Mouse (Mus musculus): ENCODE data around the gene Mlip. TPM values are rescaled to one million over a fixed set of nuclear protein-coding genes. Genes with fewer than 3 reads are reported as not detected.

The Mlip gene
- polyA plus RNA-seq, 1 experiment from 2014 or later: 0.60 TPM

DNA sequence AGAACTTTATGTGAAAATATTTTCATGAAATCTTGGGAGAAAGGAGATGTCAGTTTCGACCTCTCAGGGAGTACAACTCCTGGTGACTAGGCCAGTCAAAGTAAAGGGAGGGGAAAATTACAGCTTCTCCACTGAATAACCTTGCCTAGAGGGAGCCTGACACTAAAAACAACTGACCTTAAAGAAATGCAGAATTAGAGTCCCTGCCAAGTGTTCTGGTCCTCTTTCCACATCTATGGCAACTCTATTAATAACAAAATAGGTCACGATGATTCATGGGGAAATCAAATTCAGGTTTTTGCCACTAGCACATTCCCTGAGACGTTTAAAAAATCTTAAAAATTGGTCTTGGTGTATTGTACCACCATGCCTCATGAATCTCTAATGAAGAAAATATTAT is 34.4 kb downstream of the Mlip start:
- no peaks in the 10 kb centered on the region for H3K9me3 ChIP-seq (ENCODE audit: control insufficient read depth, low read length)
- H3K4me1 ChIP-seq (ENCODE audit: control insufficient read depth, insufficient read depth, low read length): no peaks in the 10 kb centered on the region
- no peaks in the 10 kb centered on the region for H3K27me3 ChIP-seq (replicated peaks; ENCODE audit: control insufficient read depth, insufficient read depth, low read length)
- H3K27ac ChIP-seq (ENCODE audit: low read length): no peak overlapping the region
- no peak overlapping the region for H3K4me2 ChIP-seq (ENCODE audit: low read depth, low read length)
- no peak overlapping the region for H3K9ac ChIP-seq (ENCODE audit: low read depth, low read length)
- no peak overlapping the region for H3K4me3 ChIP-seq (ENCODE audit: low read length)
- ATAC-seq: no peak
- no peaks in the 10 kb centered on the region for H3K36me3 ChIP-seq (ENCODE audit: control insufficient read depth, insufficient read depth, low read length)
- WGBS: 87% methylated on average over 3 of the region's 3 CpGs

DNA sequence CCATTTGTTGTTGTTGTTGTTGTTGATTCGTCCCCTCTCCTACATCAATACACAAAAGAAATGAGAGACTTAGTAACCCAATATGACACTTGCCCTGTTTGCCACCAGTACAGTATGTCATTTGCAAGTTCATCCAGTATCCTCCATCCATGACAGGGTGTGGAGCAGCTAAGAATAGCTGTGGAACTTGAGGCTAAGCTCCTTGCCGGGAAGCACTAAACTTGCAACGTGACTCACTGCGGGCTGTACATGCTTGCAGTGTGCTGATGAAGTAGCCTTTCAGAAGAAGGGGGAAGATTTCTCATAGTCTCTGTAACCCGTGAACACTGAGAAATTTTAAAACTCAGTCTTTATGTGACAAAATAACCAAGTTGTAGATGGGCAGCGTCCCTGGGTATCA is 42.2 kb downstream of the Mlip start:
- no peaks in the 10 kb centered on the region for H3K36me3 ChIP-seq (ENCODE audit: control insufficient read depth, insufficient read depth, low read length)
- no peak overlapping the region for H3K27ac ChIP-seq (ENCODE audit: low read length)
- H3K4me1 ChIP-seq (ENCODE audit: control insufficient read depth, insufficient read depth, low read length): no peaks in the 10 kb centered on the region
- no peak overlapping the region for H3K4me2 ChIP-seq (ENCODE audit: low read depth, low read length)
- no peaks in the 10 kb centered on the region for H3K27me3 ChIP-seq (replicated peaks; ENCODE audit: control insufficient read depth, insufficient read depth, low read length)
- 80% methylated on average over 6 of the region's 6 CpGs for WGBS
- ATAC-seq: no peak
- H3K4me3 ChIP-seq (ENCODE audit: low read length): no peak overlapping the region
- no peak overlapping the region for H3K9ac ChIP-seq (ENCODE audit: low read depth, low read length)
- H3K9me3 ChIP-seq (ENCODE audit: control insufficient read depth, low read length): no peaks in the 10 kb centered on the region

DNA sequence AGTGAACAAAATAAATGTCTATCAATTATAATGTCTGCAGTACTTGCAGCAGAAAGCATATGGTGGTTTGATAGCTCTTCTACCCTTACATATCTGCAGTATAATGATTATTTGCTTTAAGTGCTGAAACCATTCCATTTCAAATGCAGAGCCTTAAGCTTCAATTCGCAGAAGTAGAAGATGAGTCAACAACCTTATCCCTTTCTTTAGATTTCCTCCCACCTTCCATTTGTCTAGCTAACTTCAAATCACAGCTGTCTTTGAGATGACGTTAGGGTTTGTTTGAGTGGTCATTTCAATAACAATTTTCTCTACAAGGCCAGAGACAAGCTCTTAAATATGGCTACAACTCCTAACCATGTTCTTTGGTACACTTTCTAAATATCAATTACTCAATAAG is 47.4 kb downstream of the Mlip start:
- Histone ChIP-seq H3K4me1 (ENCODE audit: control insufficient read depth, insufficient read depth, low read length) (no peaks in the 10 kb centered on the region), H3K27ac (ENCODE audit: low read length) (no peak overlapping the region), H3K27me3 (replicated peaks; ENCODE audit: control insufficient read depth, insufficient read depth, low read length) (no peaks in the 10 kb centered on the region), H3K9ac (ENCODE audit: low read depth, low read length) (no peak overlapping the region), H3K36me3 (ENCODE audit: control insufficient read depth, insufficient read depth, low read length) (no peaks in the 10 kb centered on the region), H3K9me3 (ENCODE audit: control insufficient read depth, low read length) (no peaks in the 10 kb centered on the region), H3K4me3 (ENCODE audit: low read length) (no peak overlapping the region), H3K4me2 (ENCODE audit: low read depth, low read length) (no peak overlapping the region)
- no peak for ATAC-seq
- 73% methylated on average over 2 of the region's 2 CpGs for WGBS

DNA sequence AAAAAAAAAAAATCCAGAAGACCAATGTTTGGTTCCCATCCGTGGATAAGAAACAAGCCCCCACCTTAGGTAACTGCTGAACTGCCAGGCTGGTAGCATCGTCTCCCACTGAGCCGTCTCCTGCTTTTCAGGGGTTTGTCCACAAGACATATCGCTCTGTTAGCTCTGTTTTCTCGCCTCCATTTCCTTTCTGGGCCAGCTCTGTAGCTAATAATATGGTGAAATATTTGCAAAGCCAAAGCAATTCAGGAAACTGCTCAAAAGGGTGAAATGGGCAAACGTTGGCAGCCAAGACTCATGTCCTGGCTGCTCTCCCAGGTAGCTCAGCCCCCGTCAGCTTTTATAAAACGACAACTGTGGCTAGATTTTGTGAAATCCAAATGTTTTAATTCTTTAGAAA is 50.4 kb downstream of the Mlip start:
- no peaks in the 10 kb centered on the region for H3K27me3 ChIP-seq (replicated peaks; ENCODE audit: control insufficient read depth, insufficient read depth, low read length)
- no peaks in the 10 kb centered on the region for H3K36me3 ChIP-seq (ENCODE audit: control insufficient read depth, insufficient read depth, low read length)
- no peak overlapping the region for H3K4me3 ChIP-seq (ENCODE audit: low read length)
- no peaks in the 10 kb centered on the region for H3K9me3 ChIP-seq (ENCODE audit: control insufficient read depth, low read length)
- H3K27ac ChIP-seq (ENCODE audit: low read length): no peak overlapping the region
- 77% methylated on average over 8 of the region's 8 CpGs for WGBS
- no peak overlapping the region for H3K9ac ChIP-seq (ENCODE audit: low read depth, low read length)
- no peak overlapping the region for H3K4me2 ChIP-seq (ENCODE audit: low read depth, low read length)
- no peak for ATAC-seq
- H3K4me1 ChIP-seq (ENCODE audit: control insufficient read depth, insufficient read depth, low read length): no peaks in the 10 kb centered on the region

DNA sequence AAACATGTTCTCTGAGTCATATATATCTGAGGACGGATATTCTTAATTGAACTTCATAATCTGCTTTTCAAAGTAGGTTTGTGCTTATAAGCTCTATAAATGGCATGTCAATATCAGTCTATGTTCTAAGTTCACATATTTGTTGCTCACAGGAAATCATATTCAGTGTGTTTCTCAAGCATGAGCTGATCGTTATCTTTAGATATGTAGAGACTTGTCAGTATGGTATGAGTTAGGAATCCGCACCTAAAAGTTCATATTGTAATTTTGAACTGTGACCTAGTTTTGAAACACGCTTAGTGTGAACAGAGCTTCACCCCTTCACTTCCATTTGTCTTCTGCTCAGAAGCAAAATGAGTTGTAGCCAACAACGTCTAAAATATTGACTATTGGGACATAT is 64.8 kb downstream of the Mlip start:
- H3K36me3 ChIP-seq (ENCODE audit: control insufficient read depth, insufficient read depth, low read length): no peaks in the 10 kb centered on the region
- no peaks in the 10 kb centered on the region for H3K27me3 ChIP-seq (replicated peaks; ENCODE audit: control insufficient read depth, insufficient read depth, low read length)
- no peak overlapping the region for H3K9ac ChIP-seq (ENCODE audit: low read depth, low read length)
- no peak overlapping the region for H3K27ac ChIP-seq (ENCODE audit: low read length)
- no peak overlapping the region for H3K4me3 ChIP-seq (ENCODE audit: low read length)
- WGBS: 90% methylated on average over 5 of the region's 5 CpGs
- ATAC-seq: no peak
- no peak overlapping the region for H3K4me2 ChIP-seq (ENCODE audit: low read depth, low read length)
- no peaks in the 10 kb centered on the region for H3K9me3 ChIP-seq (ENCODE audit: control insufficient read depth, low read length)
- H3K4me1 ChIP-seq (ENCODE audit: control insufficient read depth, insufficient read depth, low read length): no peaks in the 10 kb centered on the region

DNA sequence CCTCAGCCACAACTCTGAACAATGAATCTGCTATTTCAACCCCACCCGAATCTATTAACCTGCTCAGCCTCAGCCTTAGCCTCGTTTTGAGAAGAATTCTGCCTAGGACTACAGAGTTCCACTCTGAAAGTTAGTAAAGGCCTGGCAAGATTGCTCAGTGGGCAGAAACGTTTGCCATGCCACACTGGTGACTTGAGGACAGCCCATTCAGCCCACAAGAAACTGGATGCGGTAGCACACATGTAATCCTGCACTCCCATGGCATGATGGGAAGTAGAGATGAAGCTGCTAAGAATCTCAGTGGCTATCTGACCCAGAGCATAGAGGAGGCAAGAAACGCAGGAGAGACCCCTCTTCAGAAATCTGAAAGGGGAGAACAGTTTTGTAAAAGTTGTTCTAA is 73.4 kb downstream of the Mlip start:
- H3K4me3 ChIP-seq (ENCODE audit: low read length): no peak overlapping the region
- H3K4me1 ChIP-seq (ENCODE audit: control insufficient read depth, insufficient read depth, low read length): peaks cover 6% of the 10 kb centered on the region
- 73% methylated on average over 5 of the region's 5 CpGs for WGBS
- ATAC-seq: no peak
- H3K36me3 ChIP-seq (ENCODE audit: control insufficient read depth, insufficient read depth, low read length): no peaks in the 10 kb centered on the region
- no peak overlapping the region for H3K9ac ChIP-seq (ENCODE audit: low read depth, low read length)
- no peaks in the 10 kb centered on the region for H3K9me3 ChIP-seq (ENCODE audit: control insufficient read depth, low read length)
- H3K4me2 ChIP-seq (ENCODE audit: low read depth, low read length): no peak overlapping the region
- H3K27me3 ChIP-seq (replicated peaks; ENCODE audit: control insufficient read depth, insufficient read depth, low read length): no peaks in the 10 kb centered on the region
- no peak overlapping the region for H3K27ac ChIP-seq (ENCODE audit: low read length)

DNA sequence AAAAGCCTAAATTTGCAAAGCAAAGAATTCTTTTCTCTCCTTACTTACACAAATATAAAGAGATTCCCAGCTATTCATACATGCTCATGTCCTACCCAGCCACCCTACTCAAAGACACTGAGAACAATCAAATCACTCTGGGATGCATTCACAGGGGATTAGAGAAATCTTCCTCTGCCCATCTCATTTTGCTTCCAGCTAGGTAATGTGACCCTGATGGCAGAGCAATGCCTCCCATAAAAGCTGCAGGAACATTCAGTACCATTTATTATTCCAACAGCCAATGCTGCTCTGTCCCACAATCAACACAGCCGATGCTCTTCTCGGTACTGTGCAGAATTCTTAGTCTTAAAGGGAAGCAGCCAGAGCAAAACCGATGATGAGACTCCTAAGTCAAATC is 74.7 kb downstream of the Mlip start:
- Histone ChIP-seq H3K36me3 (ENCODE audit: control insufficient read depth, insufficient read depth, low read length) (no peaks in the 10 kb centered on the region), H3K4me3 (ENCODE audit: low read length) (no peak overlapping the region), H3K4me2 (ENCODE audit: low read depth, low read length) (no peak overlapping the region), H3K9ac (ENCODE audit: low read depth, low read length) (no peak overlapping the region), H3K4me1 (ENCODE audit: control insufficient read depth, insufficient read depth, low read length) (peaks cover 6% of the 10 kb centered on the region), H3K27ac (ENCODE audit: low read length) (no peak overlapping the region), H3K9me3 (ENCODE audit: control insufficient read depth, low read length) (no peaks in the 10 kb centered on the region), H3K27me3 (replicated peaks; ENCODE audit: control insufficient read depth, insufficient read depth, low read length) (no peaks in the 10 kb centered on the region)
- 63% methylated on average over 3 of the region's 3 CpGs for WGBS
- no peak for ATAC-seq

DNA sequence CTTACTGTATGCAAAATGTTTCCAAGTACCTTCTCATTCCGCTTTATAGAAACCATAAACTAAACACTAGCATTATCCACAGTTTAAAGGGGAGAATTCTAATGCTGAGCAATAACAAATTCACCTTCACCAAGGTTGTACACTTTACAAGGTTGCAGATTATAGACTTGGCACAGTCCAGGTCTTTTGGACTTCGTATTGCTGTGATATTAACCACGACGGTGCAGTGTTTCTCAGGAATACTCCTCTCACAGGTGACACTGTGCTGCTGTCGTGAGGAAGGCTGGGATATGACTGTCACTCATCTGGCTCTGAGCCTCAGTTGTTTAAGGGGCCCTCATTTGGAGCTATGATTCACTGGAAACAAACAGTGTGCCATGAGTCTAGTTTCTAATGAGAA is 75.5 kb downstream of the Mlip start:
- Histone ChIP-seq H3K9me3 (ENCODE audit: control insufficient read depth, low read length) (no peaks in the 10 kb centered on the region), H3K27ac (ENCODE audit: low read length) (no peak overlapping the region), H3K27me3 (replicated peaks; ENCODE audit: control insufficient read depth, insufficient read depth, low read length) (no peaks in the 10 kb centered on the region), H3K4me2 (ENCODE audit: low read depth, low read length) (no peak overlapping the region), H3K36me3 (ENCODE audit: control insufficient read depth, insufficient read depth, low read length) (no peaks in the 10 kb centered on the region), H3K4me1 (ENCODE audit: control insufficient read depth, insufficient read depth, low read length) (peaks cover 6% of the 10 kb centered on the region), H3K9ac (ENCODE audit: low read depth, low read length) (no peak overlapping the region), H3K4me3 (ENCODE audit: low read length) (no peak overlapping the region)
- WGBS: 61% methylated on average over 5 of the region's 5 CpGs
- peak; percentile 79 for ATAC-seq

DNA sequence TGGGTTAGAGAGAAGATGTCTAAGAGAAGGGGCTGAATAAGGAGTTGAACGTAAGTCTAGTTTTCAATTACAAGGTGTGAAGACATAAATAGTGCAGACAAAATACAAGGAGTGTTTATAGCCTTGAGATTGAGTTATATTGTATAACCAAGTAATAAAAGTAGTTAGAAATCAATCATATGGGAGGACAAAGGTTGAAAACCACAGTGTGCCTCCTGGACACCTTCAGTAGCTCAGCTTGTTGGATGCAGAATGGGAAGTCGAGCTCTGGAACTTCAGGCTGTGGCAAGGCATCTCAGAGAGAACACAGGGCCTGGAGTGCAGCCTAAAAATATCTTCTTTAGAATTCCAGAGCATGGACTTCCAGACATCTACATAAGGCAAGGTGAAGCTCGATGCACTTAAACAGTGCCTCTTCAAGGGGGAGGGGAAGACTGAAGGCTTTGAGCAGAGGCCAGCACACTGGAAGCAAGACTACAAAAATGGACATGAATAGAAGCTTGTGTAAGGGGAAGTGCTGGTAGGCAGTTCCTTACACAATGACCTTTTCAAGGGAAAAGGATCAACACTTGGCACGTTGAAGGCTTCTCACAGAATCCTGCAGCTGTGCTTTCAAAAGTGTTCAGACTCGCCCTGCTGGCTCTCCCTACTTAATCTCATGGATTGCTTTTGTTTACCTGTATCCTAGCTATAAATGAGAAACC is 76.2 kb downstream of the Mlip start:
- H3K27ac ChIP-seq (ENCODE audit: low read length): no peak overlapping the region
- ATAC-seq: peak; percentile 59
- H3K9me3 ChIP-seq (ENCODE audit: control insufficient read depth, low read length): no peaks in the 10 kb centered on the region
- H3K9ac ChIP-seq (ENCODE audit: low read depth, low read length): no peak overlapping the region
- H3K4me2 ChIP-seq (ENCODE audit: low read depth, low read length): no peak overlapping the region
- WGBS: 47% methylated on average over 5 of the region's 5 CpGs
- no peaks in the 10 kb centered on the region for H3K27me3 ChIP-seq (replicated peaks; ENCODE audit: control insufficient read depth, insufficient read depth, low read length)
- H3K4me1 ChIP-seq (ENCODE audit: control insufficient read depth, insufficient read depth, low read length): peaks cover 6% of the 10 kb centered on the region
- H3K36me3 ChIP-seq (ENCODE audit: control insufficient read depth, insufficient read depth, low read length): no peaks in the 10 kb centered on the region
- H3K4me3 ChIP-seq (ENCODE audit: low read length): no peak overlapping the region

DNA sequence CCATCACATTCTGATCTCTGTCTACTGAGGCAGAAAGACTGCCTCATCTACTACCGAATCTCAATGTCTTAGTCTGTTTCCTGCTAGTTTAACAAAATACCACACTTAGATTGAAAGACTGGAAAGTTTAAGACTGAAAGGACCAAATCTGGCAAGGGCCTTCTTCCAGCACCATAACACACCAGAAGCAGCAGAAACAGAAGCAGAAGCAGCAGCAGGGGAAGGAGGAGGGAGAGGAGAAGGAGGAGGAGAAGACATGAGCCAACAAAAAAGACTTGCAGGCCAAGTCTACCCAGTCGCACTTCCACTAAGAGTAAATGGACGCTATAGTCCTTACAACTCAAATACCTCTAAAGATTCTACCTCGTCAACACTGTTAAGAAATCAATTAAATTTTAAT is 80.0 kb downstream of the Mlip start:
- Histone ChIP-seq H3K36me3 (ENCODE audit: control insufficient read depth, insufficient read depth, low read length) (no peaks in the 10 kb centered on the region), H3K27me3 (replicated peaks; ENCODE audit: control insufficient read depth, insufficient read depth, low read length) (no peaks in the 10 kb centered on the region), H3K27ac (ENCODE audit: low read length) (no peak overlapping the region), H3K9ac (ENCODE audit: low read depth, low read length) (no peak overlapping the region), H3K9me3 (ENCODE audit: control insufficient read depth, low read length) (no peaks in the 10 kb centered on the region), H3K4me1 (ENCODE audit: control insufficient read depth, insufficient read depth, low read length) (peaks cover 6% of the 10 kb centered on the region), H3K4me2 (ENCODE audit: low read depth, low read length) (no peak overlapping the region), H3K4me3 (ENCODE audit: low read length) (no peak overlapping the region)
- whole genome bisulfite sequencing: 86% methylated on average over 4 of the region's 4 CpGs
- no peak for ATAC-seq
